Mouse (Mus musculus): Measurements from ENCODE around the gene Mindy2.

DNA sequence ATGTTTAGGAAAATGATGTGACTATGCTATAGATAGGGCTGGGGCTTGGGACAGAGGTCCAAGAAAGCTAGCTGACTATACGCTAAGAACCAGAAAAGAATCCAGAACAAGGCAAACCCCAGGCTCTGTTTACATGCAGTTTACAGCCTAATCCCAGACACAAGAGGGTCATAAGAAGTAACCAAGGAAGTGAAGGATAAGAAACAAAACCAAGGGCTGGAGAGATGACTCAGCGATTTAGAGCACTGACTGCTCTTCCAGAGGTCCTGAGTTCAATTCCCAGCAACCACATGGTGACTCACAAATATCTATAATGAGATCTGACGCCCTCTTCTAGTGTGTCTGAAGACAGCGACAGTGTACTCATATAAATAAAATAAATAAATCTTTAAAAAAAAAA is 18.1 kb upstream of the Mindy2 start:
- no peak for TF ChIP-seq CTCF (IDR thresholded peaks at IDR 0.05; ENCODE audit: low read depth)
- TF ChIP-seq EP300 (IDR thresholded peaks at IDR 0.05; ENCODE audit: low read depth), result no peak

Data from liver, postnatal 0 days (tissue).